Mouse (Mus musculus): ENCODE data around the gene Gpr137b.
A peak's percentile ranks its signal among the peaks of the same experiment; 100 is the strongest.
"Not testable (repeated sequence)": the region's sequence is repeated elsewhere in the genome, so short reads cannot be mapped to it uniquely, and the experiment has no call there.

The Gpr137b gene

GRCm38 (mm10) chr13:13393228-13394095, at the start of gene Gpr137b:
Gene Gpr137b (minus strand): TSS chr13:13394014.
- DNase-seq (ENCODE audit: low read depth, low spot score) = peak; percentile 46

GRCm38 (mm10) chr13:13438112-13438953, 44.5 kb upstream of the Gpr137b start:
- DNase-seq (ENCODE audit: low read depth, low spot score) = not testable (repeated sequence)

- DNase-seq (ENCODE audit: low read depth, low spot score) = peak; percentile 72
Measured at GRCm38 (mm10) chr13:13437460-13438015, 43.7 kb upstream of the Gpr137b start, which contains the start of gene Nid1. Gene Nid1 (plus strand): TSS chr13:13437551.

- not testable (repeated sequence) for DNase-seq (ENCODE audit: low read depth, low spot score)
Measured at GRCm38 (mm10) chr13:13436161-13436560, 42.3 kb upstream of the Gpr137b start.

GRCm38 (mm10) chr13:13423301-13423700, 29.5 kb upstream of the Gpr137b start:
- not testable (repeated sequence) for DNase-seq (ENCODE audit: low read depth, low spot score)

GRCm38 (mm10) chr13:13418859-13419258, 25.0 kb upstream of the Gpr137b start:
- not testable (repeated sequence) for DNase-seq (ENCODE audit: low read depth, low spot score)

GRCm38 (mm10) chr13:13416007-13416337, 22.2 kb upstream of the Gpr137b start:
- not testable (repeated sequence) for DNase-seq (ENCODE audit: low read depth, low spot score)

- DNase-seq (ENCODE audit: low read depth, low spot score) = peak; percentile 64
Measured at GRCm38 (mm10) chr13:13415120-13416006, 21.5 kb upstream of the Gpr137b start.

GRCm38 (mm10) chr13:13414206-13414605, 20.4 kb upstream of the Gpr137b start:
- peak; percentile 37 for DNase-seq (ENCODE audit: low read depth, low spot score)

- DNase-seq (ENCODE audit: low read depth, low spot score) = not testable (repeated sequence)
Measured at GRCm38 (mm10) chr13:13405511-13405910, 11.7 kb upstream of the Gpr137b start.

- DNase-seq (ENCODE audit: low read depth, low spot score) = not testable (repeated sequence)
Measured at GRCm38 (mm10) chr13:13404517-13405155, 10.8 kb upstream of the Gpr137b start.

GRCm38 (mm10) chr13:13403839-13404238, 10.0 kb upstream of the Gpr137b start:
- not testable (repeated sequence) for DNase-seq (ENCODE audit: low read depth, low spot score)

- DNase-seq (ENCODE audit: low read depth, low spot score) = not testable (repeated sequence)
Measured at GRCm38 (mm10) chr13:13403366-13403765, 9.6 kb upstream of the Gpr137b start.

GRCm38 (mm10) chr13:13402818-13403217, 9.0 kb upstream of the Gpr137b start:
- not testable (repeated sequence) for DNase-seq (ENCODE audit: low read depth, low spot score)

GRCm38 (mm10) chr13:13400851-13401250, 7.0 kb upstream of the Gpr137b start:
- not testable (repeated sequence) for DNase-seq (ENCODE audit: low read depth, low spot score)

GRCm38 (mm10) chr13:13394096-13394395, 232 bp upstream of the Gpr137b start:
- peak; percentile 67 for DNase-seq (ENCODE audit: low read depth, low spot score)

GRCm38 (mm10) chr13:13378168-13378859, 15.5 kb downstream of the Gpr137b start:
- not testable (repeated sequence) for DNase-seq (ENCODE audit: low read depth, low spot score)

GRCm38 (mm10) chr13:13377180-13377579, 16.6 kb downstream of the Gpr137b start:
- DNase-seq (ENCODE audit: low read depth, low spot score) = no peak

- DNase-seq (ENCODE audit: low read depth, low spot score) = not testable (repeated sequence)
Measured at GRCm38 (mm10) chr13:13373965-13374364, 19.8 kb downstream of the Gpr137b start.

GRCm38 (mm10) chr13:13371436-13371835, 22.4 kb downstream of the Gpr137b start:
- DNase-seq (ENCODE audit: low read depth, low spot score) = not testable (repeated sequence)
